Mouse (Mus musculus) E14TG2a.4 (cell line): Measurements from ENCODE around the gene Ap2a2.

Experiments
- CTCF ChIP-seq: conservative IDR thresholded peaks from 2 replicates; pipeline ENCODE4 v1.5.1; 2014; ENCODE audit warnings: low read length
- NANOG ChIP-seq: IDR thresholded peaks from 2 replicates; pipeline ENCODE4 v1.6.1; 2014; ENCODE audit warnings: borderline replicate concordance, low read length, mixed read lengths

DNA sequence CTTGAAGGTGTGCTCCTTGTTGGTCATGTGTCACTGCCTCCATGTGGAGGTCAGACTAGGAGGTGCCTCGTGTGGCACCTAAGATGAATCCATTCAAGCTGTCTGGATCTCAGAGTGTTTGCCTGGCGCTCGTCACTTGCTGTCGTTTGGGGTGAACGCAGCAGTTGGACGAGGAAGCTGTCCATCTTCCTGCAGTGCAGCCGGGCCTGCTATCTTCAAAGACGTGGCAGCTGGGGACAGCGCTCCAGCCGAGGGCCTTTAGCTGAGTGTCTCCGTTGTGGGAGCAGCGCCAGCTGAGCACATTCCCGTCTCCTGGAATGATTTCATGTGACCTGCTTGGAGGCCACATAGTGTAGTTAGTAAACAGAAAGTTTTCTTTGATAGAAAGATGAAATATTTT is 50.8 kb downstream of the Ap2a2 start:
- TF ChIP-seq CTCF (no peak), NANOG (no peak)
